Mouse (Mus musculus): ENCODE results near the gene Xxylt1. TPM values are rescaled to one million over a fixed set of nuclear protein-coding genes. Genes with fewer than 3 reads are reported as not detected.

Xxylt1 gene
- polyA plus RNA-seq, 1 experiment from 2014 or later, result 22.4 TPM

GRCm38 (mm10) chr16:30943919-30944318 is 137.3 kb downstream of the Xxylt1 start:
- H3K9me3 ChIP-seq, result no peaks in the 10 kb centered on the region
- no peak overlapping the region for H3K4me2 ChIP-seq
- H3K36me3 ChIP-seq, result no peaks in the 10 kb centered on the region
- H3K9ac ChIP-seq, result no peak overlapping the region
- H3K27me3 ChIP-seq, result no peaks in the 10 kb centered on the region
- WGBS, result 74% methylated on average over 4 of the region's 4 CpGs
- no peaks in the 10 kb centered on the region for H3K4me1 ChIP-seq
- no peak for ATAC-seq (ENCODE audit: insufficient number of reproducible peaks, insufficient read depth, low FRiP score, low TSS enrichment, low read depth)
- no peak overlapping the region for H3K27ac ChIP-seq
- no peak overlapping the region for H3K4me3 ChIP-seq

- Histone ChIP-seq H3K9me3 (no peaks in the 10 kb centered on the region), H3K27me3 (no peaks in the 10 kb centered on the region), H3K4me1 (no peaks in the 10 kb centered on the region; the same call in 1 of the 2 replicates), H3K4me2 (no peak overlapping the region), H3K27ac (no peak overlapping the region), H3K36me3 (no peaks in the 10 kb centered on the region), H3K4me3 (no peak overlapping the region), H3K9ac (no peak overlapping the region)
- ATAC-seq (ENCODE audit: insufficient number of reproducible peaks, insufficient read depth, low FRiP score, low TSS enrichment, low read depth), result no peak
- 76% methylated on average over 2 of the region's 2 CpGs for WGBS
Measured at GRCm38 (mm10) chr16:30940699-30941098, 140.5 kb downstream of the Xxylt1 start.

GRCm38 (mm10) chr16:30939903-30940302 is 141.3 kb downstream of the Xxylt1 start:
- Histone ChIP-seq H3K27me3 (no peaks in the 10 kb centered on the region), H3K4me2 (no peak overlapping the region), H3K4me3 (no peak overlapping the region), H3K36me3 (no peaks in the 10 kb centered on the region), H3K27ac (no peak overlapping the region), H3K4me1 (peaks cover 8% of the 10 kb centered on the region), H3K9ac (no peak overlapping the region), H3K9me3 (no peaks in the 10 kb centered on the region)
- no peak for ATAC-seq (ENCODE audit: insufficient number of reproducible peaks, insufficient read depth, low FRiP score, low TSS enrichment, low read depth)
- 4% methylated on average over 3 of the region's 3 CpGs for WGBS

- Histone ChIP-seq H3K36me3 (no peaks in the 10 kb centered on the region), H3K9me3 (no peaks in the 10 kb centered on the region), H3K27me3 (no peaks in the 10 kb centered on the region), H3K9ac (no peak overlapping the region), H3K4me1 (peaks cover 15% of the 10 kb centered on the region), H3K27ac (no peak overlapping the region), H3K4me2 (no peak overlapping the region), H3K4me3 (no peak overlapping the region)
- 67% methylated on average over 8 of the region's 8 CpGs for WGBS
- ATAC-seq (ENCODE audit: insufficient number of reproducible peaks, insufficient read depth, low FRiP score, low TSS enrichment, low read depth), result no peak
Measured at GRCm38 (mm10) chr16:30939210-30939609, 142.0 kb downstream of the Xxylt1 start.

- Histone ChIP-seq H3K9ac (no peak overlapping the region), H3K27me3 (no peaks in the 10 kb centered on the region), H3K4me3 (no peak overlapping the region), H3K9me3 (no peaks in the 10 kb centered on the region), H3K27ac (no peak overlapping the region), H3K36me3 (no peaks in the 10 kb centered on the region), H3K4me2 (no peak overlapping the region), H3K4me1 (peaks cover 15% of the 10 kb centered on the region)
- no peak for ATAC-seq (ENCODE audit: insufficient number of reproducible peaks, insufficient read depth, low FRiP score, low TSS enrichment, low read depth)
- 93% methylated on average over 3 of the region's 3 CpGs for WGBS
Measured at GRCm38 (mm10) chr16:30938664-30939063, 142.6 kb downstream of the Xxylt1 start.

- 98% methylated on average over 3 of the region's 3 CpGs for WGBS
- no peak overlapping the region for H3K4me2 ChIP-seq
- H3K27ac ChIP-seq, result no peak overlapping the region
- H3K27me3 ChIP-seq, result no peaks in the 10 kb centered on the region
- H3K4me3 ChIP-seq, result no peak overlapping the region
- H3K9ac ChIP-seq, result no peak overlapping the region
- no peaks in the 10 kb centered on the region for H3K36me3 ChIP-seq
- no peak for ATAC-seq (ENCODE audit: insufficient number of reproducible peaks, insufficient read depth, low FRiP score, low TSS enrichment, low read depth)
- peaks cover 15% of the 10 kb centered on the region for H3K4me1 ChIP-seq
- no peaks in the 10 kb centered on the region for H3K9me3 ChIP-seq
Measured at GRCm38 (mm10) chr16:30937665-30938064, 143.6 kb downstream of the Xxylt1 start.

- WGBS, result 32% methylated on average over 6 of the region's 6 CpGs
- H3K9ac ChIP-seq, result no peak overlapping the region
- no peak overlapping the region for H3K4me2 ChIP-seq
Measured at GRCm38 (mm10) chr16:30936471-30936870, 144.8 kb downstream of the Xxylt1 start.

GRCm38 (mm10) chr16:30936012-30936461 is 145.2 kb downstream of the Xxylt1 start:
- Histone ChIP-seq H3K9ac (no peak overlapping the region), H3K27ac (no peak overlapping the region), H3K4me1 (peaks cover 15% of the 10 kb centered on the region), H3K27me3 (no peaks in the 10 kb centered on the region), H3K9me3 (no peaks in the 10 kb centered on the region), H3K36me3 (no peaks in the 10 kb centered on the region), H3K4me2 (no peak overlapping the region), H3K4me3 (no peak overlapping the region)
- no peak for ATAC-seq (ENCODE audit: insufficient number of reproducible peaks, insufficient read depth, low FRiP score, low TSS enrichment, low read depth)
- WGBS, result 72% methylated on average over 7 of the region's 7 CpGs

More at GRCm38 (mm10) chr16:30936471-30936870, 144.8 kb downstream of the Xxylt1 start:
- no peaks in the 10 kb centered on the region for H3K36me3 ChIP-seq
- no peaks in the 10 kb centered on the region for H3K27me3 ChIP-seq
- H3K9me3 ChIP-seq, result no peaks in the 10 kb centered on the region
- H3K4me3 ChIP-seq, result no peak overlapping the region
- no peak overlapping the region for H3K27ac ChIP-seq
- no peak for ATAC-seq (ENCODE audit: insufficient number of reproducible peaks, insufficient read depth, low FRiP score, low TSS enrichment, low read depth)
- peaks cover 15% of the 10 kb centered on the region for H3K4me1 ChIP-seq

GRCm38 (mm10) chr16:30934967-30935690 is 146.1 kb downstream of the Xxylt1 start:
- H3K9ac ChIP-seq, result 0 out of 2 replicates have a peak overlapping the region, but pooled peaks have one; percentile 21
- peaks cover 15% of the 10 kb centered on the region for H3K4me1 ChIP-seq
- ATAC-seq (ENCODE audit: insufficient number of reproducible peaks, insufficient read depth, low FRiP score, low TSS enrichment, low read depth), result no peak
- H3K9me3 ChIP-seq, result peaks cover 3% of the 10 kb centered on the region; the same call in 1 of the 2 replicates
- H3K4me2 ChIP-seq, result peak overlapping the region; percentile 20; the same call in 1 of the 2 replicates
- H3K27me3 ChIP-seq, result no peaks in the 10 kb centered on the region
- peak overlapping the region; percentile 39; the same call in 1 of the 2 replicates for H3K27ac ChIP-seq
- WGBS, result 44% methylated on average over 15 of the region's 15 CpGs
- H3K36me3 ChIP-seq, result no peaks in the 10 kb centered on the region
- no peak overlapping the region for H3K4me3 ChIP-seq

GRCm38 (mm10) chr16:30934205-30934780 is 146.9 kb downstream of the Xxylt1 start:
- Histone ChIP-seq H3K4me2 (peak overlapping the region; percentile 20; the same call in 1 of the 2 replicates), H3K27ac (peak overlapping the region; percentile 39; the same call in 1 of the 2 replicates), H3K27me3 (no peaks in the 10 kb centered on the region), H3K9ac (no peak overlapping the region), H3K36me3 (no peaks in the 10 kb centered on the region), H3K4me3 (no peak overlapping the region), H3K4me1 (peaks cover 15% of the 10 kb centered on the region), H3K9me3 (peaks cover 3% of the 10 kb centered on the region; the same call in 1 of the 2 replicates)
- 64% methylated on average over 11 of the region's 11 CpGs for WGBS
- no peak for ATAC-seq (ENCODE audit: insufficient number of reproducible peaks, insufficient read depth, low FRiP score, low TSS enrichment, low read depth)

GRCm38 (mm10) chr16:30933366-30933765 is 147.9 kb downstream of the Xxylt1 start:
- WGBS, result 89% methylated on average over 8 of the region's 8 CpGs
- Histone ChIP-seq H3K9me3 (peaks cover 3% of the 10 kb centered on the region; the same call in 1 of the 2 replicates), H3K4me1 (peaks cover 15% of the 10 kb centered on the region), H3K4me3 (no peak overlapping the region), H3K4me2 (no peak overlapping the region), H3K9ac (no peak overlapping the region), H3K27ac (no peak overlapping the region), H3K27me3 (no peaks in the 10 kb centered on the region), H3K36me3 (no peaks in the 10 kb centered on the region)
- ATAC-seq (ENCODE audit: insufficient number of reproducible peaks, insufficient read depth, low FRiP score, low TSS enrichment, low read depth), result no peak

GRCm38 (mm10) chr16:30932791-30933190 is 148.4 kb downstream of the Xxylt1 start:
- Histone ChIP-seq H3K27me3 (no peaks in the 10 kb centered on the region), H3K4me1 (peaks cover 15% of the 10 kb centered on the region), H3K27ac (no peak overlapping the region), H3K9ac (no peak overlapping the region), H3K4me3 (no peak overlapping the region), H3K4me2 (no peak overlapping the region), H3K36me3 (no peaks in the 10 kb centered on the region), H3K9me3 (peaks cover 3% of the 10 kb centered on the region; the same call in 1 of the 2 replicates)
- ATAC-seq (ENCODE audit: insufficient number of reproducible peaks, insufficient read depth, low FRiP score, low TSS enrichment, low read depth), result no peak
- 76% methylated on average over 4 of the region's 4 CpGs for WGBS

All from embryonic facial prominence, embryonic 13.5 days (tissue).